9 mouse cellular contexts compared by ENCODE assay signal in the genomic region with DNA sequence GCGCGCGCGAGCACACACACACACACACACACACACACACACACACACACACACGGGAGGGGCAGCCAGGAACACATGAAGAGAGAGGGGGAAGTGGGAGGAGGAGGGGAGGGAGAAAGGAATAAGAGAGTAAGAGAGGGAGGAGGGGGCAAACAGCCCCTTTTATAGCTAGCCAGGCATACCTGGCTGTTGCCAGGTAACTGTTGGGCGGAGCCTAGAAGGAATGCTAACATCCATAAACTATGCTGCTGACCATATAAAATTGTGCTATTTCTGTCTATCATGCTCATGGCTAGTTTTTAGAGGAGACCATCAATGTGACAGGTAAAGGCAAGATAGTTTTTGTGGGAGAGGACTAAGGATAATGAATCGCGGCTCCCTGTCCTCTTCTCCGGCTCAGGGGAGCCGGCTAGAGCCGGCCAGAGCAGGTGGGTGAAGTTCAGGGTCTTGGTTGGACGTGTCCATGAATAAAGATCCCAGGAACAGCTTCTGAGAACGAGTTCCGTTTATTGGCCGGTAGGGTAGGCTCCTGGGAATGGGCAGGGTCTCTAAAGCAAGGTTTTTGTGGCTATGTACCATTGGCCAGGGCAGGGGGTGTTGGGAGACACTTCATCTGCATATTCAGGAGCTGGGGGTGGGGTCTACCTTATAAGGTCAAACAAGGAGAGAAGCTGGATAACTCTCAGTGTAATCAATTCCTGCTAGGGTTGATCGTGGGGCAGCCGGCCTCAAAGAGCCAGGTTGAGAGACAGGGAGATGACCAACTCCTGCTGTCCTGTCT. TPM values are rescaled to one million over a fixed set of nuclear protein-coding genes. Genes with fewer than 3 reads are reported as not detected.
A peak's percentile ranks its signal among the peaks of the same experiment; 100 is the strongest.
DNase-seq lines count a peak whose midpoint lies in the region; ATAC-seq and TF ChIP-seq lines count a peak whose summit lies in the region.
"Had no signal": no experiment of that assay in that cellular context is flagged by ENCODE, and none has a peak within 500 bp of the region (broad histone marks: within the 10 kb centered on the region; RNA-seq: fewer than 3 reads in every experiment).

No protein-coding gene starts in this region.

- TF ChIP-seq EP300 in heart, postnatal 0 days (IDR thresholded peaks at IDR 0.05; ENCODE audit: low read depth), result no peak

- H3K27ac ChIP-seq in heart, postnatal 0 days (ENCODE audit: low read depth), result no peak overlapping the region
- H3K27ac ChIP-seq in intestine, embryonic 15.5 days, result no peak overlapping the region
- no peak overlapping the region for H3K27ac ChIP-seq in midbrain, embryonic 12.5 days (replicated peaks)

- WGBS in heart, postnatal 0 days, result 19% methylated on average over 17 of the region's 17 CpGs
- 22% methylated on average over 17 of the region's 17 CpGs for WGBS in intestine, embryonic 15.5 days
- 24% methylated on average over 14 of the region's 17 CpGs for WGBS in midbrain, embryonic 12.5 days

- peak overlapping the region; percentile 17 for H3K4me3 ChIP-seq in heart, postnatal 0 days (ENCODE audit: low read depth, low read length)
- H3K4me3 ChIP-seq in intestine, embryonic 15.5 days (replicated peaks), result peak overlapping the region; percentile 25
- H3K4me3 ChIP-seq in midbrain, embryonic 12.5 days, result no peak overlapping the region

- ATAC-seq in heart, postnatal 0 days (ENCODE audit: insufficient read depth, low read depth), result no peak
- ATAC-seq in intestine, embryonic 15.5 days, result peak; percentile 78
- ATAC-seq in midbrain, embryonic 12.5 days (ENCODE audit: low FRiP score, low read depth), result no peak

- no peaks in the 10 kb centered on the region for H3K9me3 ChIP-seq in heart, postnatal 0 days (replicated peaks; ENCODE audit: control insufficient read depth, low read length)
- H3K9me3 ChIP-seq in intestine, embryonic 15.5 days, result no peaks in the 10 kb centered on the region
- no peaks in the 10 kb centered on the region for H3K9me3 ChIP-seq in midbrain, embryonic 12.5 days

- peak overlapping the region; percentile 55 for H3K4me2 ChIP-seq in heart, postnatal 0 days (ENCODE audit: low read depth, low read length)
- peak overlapping the region; percentile 56 for H3K4me2 ChIP-seq in intestine, embryonic 15.5 days (replicated peaks)
- peak overlapping the region; percentile 34 for H3K4me2 ChIP-seq in midbrain, embryonic 12.5 days (replicated peaks)

- DNase-seq in heart, postnatal 0 days (ENCODE audit: low spot score), result no peak
- no peak for DNase-seq in heart, postnatal 4 days
- peak; percentile 66 for DNase-seq in embryo, embryonic 11 days
- no peak for DNase-seq in adrenal gland, postnatal 10 days
- DNase-seq in right cerebral cortex, adult 2 months (ENCODE audit: low spot score in 2 of 2), result no peak
- no peak for DNase-seq in cerebellum, adult 9-11 months
- DNase-seq: gastrocnemius, postnatal 36 days had no signal

- no peaks in the 10 kb centered on the region for H3K27me3 ChIP-seq in heart, postnatal 0 days (ENCODE audit: control insufficient read depth, insufficient read depth, low read length)
- no peaks in the 10 kb centered on the region for H3K27me3 ChIP-seq in intestine, embryonic 15.5 days (replicated peaks)
- H3K27me3 ChIP-seq in midbrain, embryonic 12.5 days, result peaks cover 8% of the 10 kb centered on the region; the same call in 1 of the 2 replicates

- H3K4me1 ChIP-seq in heart, postnatal 0 days (ENCODE audit: control insufficient read depth, insufficient read depth), result peaks cover 3% of the 10 kb centered on the region; the same call in 1 of the 2 replicates
- peaks cover 3% of the 10 kb centered on the region; the same call in 1 of the 2 replicates for H3K4me1 ChIP-seq in intestine, embryonic 15.5 days (replicated peaks)
- peaks cover 7% of the 10 kb centered on the region; the same call in 1 of the 2 replicates for H3K4me1 ChIP-seq in midbrain, embryonic 12.5 days

- no peak overlapping the region for H3K9ac ChIP-seq in heart, postnatal 0 days (replicated peaks; ENCODE audit: low read depth, low read length)
- 0 out of 2 replicates have a peak overlapping the region, but pooled peaks have one; percentile 5 for H3K9ac ChIP-seq in intestine, embryonic 15.5 days
- no peak overlapping the region for H3K9ac ChIP-seq in midbrain, embryonic 12.5 days (replicated peaks)

- no peaks in the 10 kb centered on the region for H3K36me3 ChIP-seq in heart, postnatal 0 days (replicated peaks; ENCODE audit: control insufficient read depth, insufficient read depth, low read length)
- H3K36me3 ChIP-seq in intestine, embryonic 15.5 days, result no peaks in the 10 kb centered on the region
- no peaks in the 10 kb centered on the region for H3K36me3 ChIP-seq in midbrain, embryonic 12.5 days

- TF ChIP-seq CTCF in heart, postnatal 0 days (IDR thresholded peaks at IDR 0.05; ENCODE audit: low read depth), result no peak

RNA-seq across cellular contexts. Expression of a gene that starts 34.7 kb away (rescaled TPM):
- 3.7 and 7.7 TPM in 2 replicates for total RNA-seq in heart, postnatal 0 days (2014; rRNA removed; ENCODE audit: low replicate concordance)
- 7.7 and 7.9 TPM in 2 replicates for polyA plus RNA-seq in heart, postnatal 0 days (2015; fragmentation: Nextera tagmentation; extraction: Ambion mirVana)
- 1 to 10 TPM; 6.4 to 7.6 TPM for total RNA-seq in heart, postnatal 4 days (2021)
- 20.6 and 24.1 TPM in 2 replicates for polyA plus RNA-seq in intestine, embryonic 15.5 days (2015; fragmentation: Nextera tagmentation; extraction: Ambion mirVana)
- 14.4 and 21.3 TPM in 2 replicates for polyA plus RNA-seq in midbrain, embryonic 12.5 days (2016; fragmentation: Nextera tagmentation; extraction: Ambion mirVana)
- 10 to 100 TPM; 16.3 to 18.1 TPM for total RNA-seq in adrenal gland, postnatal 10 days (2021)

RNA-seq across cellular contexts. Expression of a gene that starts 57.5 kb away (rescaled TPM):
- 12.6 and 16.3 TPM in 2 replicates for total RNA-seq in heart, postnatal 0 days (2014; rRNA removed; ENCODE audit: low replicate concordance)
- 7.0 and 7.8 TPM in 2 replicates for polyA plus RNA-seq in heart, postnatal 0 days (2015; fragmentation: Nextera tagmentation; extraction: Ambion mirVana)
- total RNA-seq in heart, postnatal 4 days (2021), result 10 to 100 TPM; 18.6 to 19.4 TPM
- 11.7 and 12.8 TPM in 2 replicates for polyA plus RNA-seq in intestine, embryonic 15.5 days (2015; fragmentation: Nextera tagmentation; extraction: Ambion mirVana)
- polyA plus RNA-seq in midbrain, embryonic 12.5 days (2016; fragmentation: Nextera tagmentation; extraction: Ambion mirVana), result 17.7 and 19.1 TPM in 2 replicates
- total RNA-seq in adrenal gland, postnatal 10 days (2021), result 10 to 100 TPM; 20.4 to 23.5 TPM
